Mouse (Mus musculus) retina, embryonic 14.5 days (tissue): ENCODE results near the gene Zfp36l2.
A peak's percentile ranks its signal among the peaks of the same experiment; 100 is the strongest.

Experiments used
- DNase-seq: peaks from one replicate; pipeline ENCODE4 v3.0.0-alpha.2; 2015; ENCODE audit warnings: low spot score

The Zfp36l2 gene

GRCm38 (mm10) chr17:84152206-84152975 is 35.4 kb downstream of the Zfp36l2 start:
- DNase-seq = no peak

GRCm38 (mm10) chr17:84151306-84151705 is 36.4 kb downstream of the Zfp36l2 start:
- DNase-seq = no peak

- DNase-seq = no peak
These were observed 37.5 kb downstream of the Zfp36l2 start for GRCm38 (mm10) chr17:84150291-84150690.

GRCm38 (mm10) chr17:84149566-84149965 is 38.2 kb downstream of the Zfp36l2 start:
- no peak for DNase-seq

- DNase-seq = peak; percentile 54
These were observed 39.0 kb downstream of the Zfp36l2 start for GRCm38 (mm10) chr17:84148499-84149484.

GRCm38 (mm10) chr17:84147183-84148108 is 40.3 kb downstream of the Zfp36l2 start:
- DNase-seq = no peak

- no peak for DNase-seq
These were observed 41.1 kb downstream of the Zfp36l2 start for GRCm38 (mm10) chr17:84146458-84147182.

GRCm38 (mm10) chr17:84145826-84146287 is 41.9 kb downstream of the Zfp36l2 start:
- no peak for DNase-seq

GRCm38 (mm10) chr17:84144762-84145599 is 42.8 kb downstream of the Zfp36l2 start:
- no peak for DNase-seq

GRCm38 (mm10) chr17:84144130-84144529 is 43.6 kb downstream of the Zfp36l2 start:
- DNase-seq = no peak

GRCm38 (mm10) chr17:84143219-84143844 is 44.4 kb downstream of the Zfp36l2 start:
- DNase-seq = no peak

GRCm38 (mm10) chr17:84141691-84142090 is 46.1 kb downstream of the Zfp36l2 start:
- DNase-seq = no peak

- DNase-seq = no peak
These were observed 46.8 kb downstream of the Zfp36l2 start for GRCm38 (mm10) chr17:84140822-84141507.

GRCm38 (mm10) chr17:84137393-84138171 is 50.2 kb downstream of the Zfp36l2 start:
- no peak for DNase-seq

- no peak for DNase-seq
These were observed 50.9 kb downstream of the Zfp36l2 start for GRCm38 (mm10) chr17:84136669-84137392.

GRCm38 (mm10) chr17:84136217-84136616 is 51.5 kb downstream of the Zfp36l2 start:
- DNase-seq = no peak

GRCm38 (mm10) chr17:84135243-84135642 is 52.5 kb downstream of the Zfp36l2 start:
- no peak for DNase-seq
